Mouse (Mus musculus) CH12.LX (cell line): Measurements from ENCODE around the gene Gpx5. TPM values are rescaled to one million over a fixed set of nuclear protein-coding genes. Genes with fewer than 3 reads are reported as not detected.

ENCODE experiments used
- DNase-seq: peaks from one replicate; pipeline ENCODE4 v3.0.0-alpha.2; 2013; ENCODE audit errors: extremely low read depth
- H3K27ac ChIP-seq: 2 replicates; pipeline ENCODE4 v1.5.1; 2012; ENCODE audit warnings: low read depth, mild to moderate bottlenecking, control low read depth, moderate library complexity; ENCODE audit not compliant: insufficient read depth
- H3K27me3 ChIP-seq: replicated peaks from 2 replicates; pipeline ENCODE3; 2012; ENCODE audit warnings: inconsistent platforms
- H3K36me3 ChIP-seq, 2 experiments: replicated peaks in 1 of 2; 2 replicates each; pipeline versions ENCODE3 to v1.6.1; 2012; ENCODE audit warnings: inconsistent platforms in 1 of 2, low read length in 1 of 2, mild to moderate bottlenecking in 1 of 2, mixed read lengths in 1 of 2, moderate library complexity in 1 of 2; ENCODE audit not compliant: control insufficient read depth in 1 of 2, insufficient read depth in 1 of 2
- H3K4me1 ChIP-seq, 2 experiments: 2 replicates each; pipeline ENCODE4 v1.6.1; 2012; ENCODE audit warnings: inconsistent platforms in 1 of 2, moderate library complexity in 1 of 2; ENCODE audit not compliant: insufficient read depth in 2 of 2, control insufficient read depth in 1 of 2
- H3K4me2 ChIP-seq: 2 replicates; pipeline ENCODE4 v1.6.1; 2012; ENCODE audit warnings: low read depth, mild to moderate bottlenecking, control low read depth; ENCODE audit not compliant: poor library complexity, insufficient read depth, severe bottlenecking
- H3K4me3 ChIP-seq, 3 experiments: fragments of 150-350 bp in 1 of 3; sonication (generic) in 1 of 3; replicated peaks in 1 of 3; 2 replicates each; pipeline versions ENCODE3 to v1.5.1; 2011 to 2012; ENCODE audit warnings: low read depth in 2 of 3, low read length in 2 of 3, mild to moderate bottlenecking in 2 of 3, moderate library complexity in 2 of 3, control low read depth in 1 of 3, improper control_type of control experiment in 1 of 3, inconsistent platforms in 1 of 3, mixed read lengths in 1 of 3; ENCODE audit not compliant: poor library complexity in 1 of 3
- H3K79me2 ChIP-seq: replicated peaks from 2 replicates; pipeline ENCODE4 v1.6.1; 2012; ENCODE audit warnings: mild to moderate bottlenecking, moderate library complexity; ENCODE audit not compliant: control insufficient read depth, poor library complexity, insufficient read depth, severe bottlenecking; ENCODE audit errors: extremely low read depth
- H3K9ac ChIP-seq: 2 replicates; pipeline ENCODE4 v1.6.1; 2012; ENCODE audit warnings: low read depth, mild to moderate bottlenecking, control low read depth, moderate library complexity; ENCODE audit not compliant: insufficient read depth
- H3K9me3 ChIP-seq: replicated peaks from 2 replicates; pipeline ENCODE3; 2012; ENCODE audit warnings: low read length, inconsistent platforms, mixed read lengths
- BHLHE40 ChIP-seq: IDR thresholded peaks from 2 replicates; pipeline ENCODE4 v1.6.1; 2011; ENCODE audit warnings: mild to moderate bottlenecking, low read depth, low read length, improper control_type of control experiment
- CHD1 ChIP-seq: IDR thresholded peaks from 2 replicates; pipeline ENCODE4 v1.6.1; 2012; ENCODE audit warnings: low read depth, low read length, improper control_type of control experiment, inconsistent platforms
- CHD2 ChIP-seq: IDR thresholded peaks from 2 replicates; pipeline ENCODE4 v1.6.1; 2011; ENCODE audit warnings: low read length, improper control_type of control experiment
- CTCF ChIP-seq, 2 experiments: IDR thresholded peaks in 1 of 2; conservative IDR thresholded peaks in 1 of 2; 2 replicates each; pipeline ENCODE4 v1.5.1; 2011 to 2012; ENCODE audit warnings: low read depth in 2 of 2, low read length in 2 of 2, improper control_type of control experiment in 1 of 2, inconsistent platforms in 1 of 2, mild to moderate bottlenecking in 1 of 2, moderate library complexity in 1 of 2
- E2F4 ChIP-seq: IDR thresholded peaks from 2 replicates; pipeline ENCODE4 v1.6.1; 2011; ENCODE audit warnings: low read depth, low read length, improper control_type of control experiment; ENCODE audit not compliant: insufficient replicate concordance
- ELF1 ChIP-seq: IDR thresholded peaks from 2 replicates; pipeline ENCODE4 v1.6.1; 2014; ENCODE audit warnings: low read depth, mild to moderate bottlenecking, inconsistent platforms, low read length, improper control_type of control experiment
- ETS1 ChIP-seq: conservative IDR thresholded peaks from 2 replicates; pipeline ENCODE4 v1.6.1; 2012; ENCODE audit warnings: low read depth, mild to moderate bottlenecking, inconsistent platforms, low read length, improper control_type of control experiment, moderate library complexity
- HCFC1 ChIP-seq: IDR thresholded peaks from 2 replicates; pipeline ENCODE4 v1.6.1; 2012; ENCODE audit warnings: low read depth, mild to moderate bottlenecking, inconsistent platforms, low read length, improper control_type of control experiment
- JUND ChIP-seq: conservative IDR thresholded peaks from 2 replicates; pipeline ENCODE4 v1.6.1; 2011; ENCODE audit warnings: low read depth, low read length, improper control_type of control experiment
- KAT2A ChIP-seq: IDR thresholded peaks from 2 replicates; pipeline ENCODE4 v1.6.1; 2012; ENCODE audit warnings: low read length, improper control_type of control experiment, inconsistent platforms; ENCODE audit not compliant: insufficient replicate concordance
- MAX ChIP-seq: IDR thresholded peaks from 2 replicates; pipeline ENCODE4 v1.6.1; 2011; ENCODE audit warnings: low read length, improper control_type of control experiment
- MAZ ChIP-seq: IDR thresholded peaks from 2 replicates; pipeline ENCODE4 v1.6.1; 2012; ENCODE audit warnings: low read depth, mild to moderate bottlenecking, inconsistent platforms, low read length, improper control_type of control experiment, moderate library complexity
- MEF2A ChIP-seq: IDR thresholded peaks from 2 replicates; pipeline ENCODE4 v1.6.1; 2014; ENCODE audit warnings: low read depth, mild to moderate bottlenecking, inconsistent platforms, low read length, improper control_type of control experiment, borderline replicate concordance
- MXI1 ChIP-seq: IDR thresholded peaks from 2 replicates; pipeline ENCODE4 v1.6.1; 2011; ENCODE audit warnings: mild to moderate bottlenecking, low read depth, low read length, improper control_type of control experiment
- MYC ChIP-seq: IDR thresholded peaks from 2 replicates; pipeline ENCODE4 v1.6.1; 2011; ENCODE audit warnings: low read depth, mild to moderate bottlenecking, improper control_type of control experiment, low read length
- NELFE ChIP-seq: IDR thresholded peaks from 2 replicates; pipeline ENCODE4 v1.6.1; 2011; ENCODE audit warnings: low read depth, low read length, improper control_type of control experiment
- POLR2AphosphoS2 ChIP-seq: IDR thresholded peaks from 2 replicates; pipeline ENCODE4 v1.6.1; 2011; ENCODE audit warnings: low read depth, low read length, improper control_type of control experiment
- RAD21 ChIP-seq: IDR thresholded peaks from 2 replicates; pipeline ENCODE4 v1.6.1; 2011; ENCODE audit warnings: low read depth, mild to moderate bottlenecking, low read length, improper control_type of control experiment, moderate library complexity
- RCOR1 ChIP-seq: conservative IDR thresholded peaks from 2 replicates; pipeline ENCODE4 v1.6.1; 2012; ENCODE audit warnings: low read depth, mild to moderate bottlenecking, inconsistent platforms, low read length, improper control_type of control experiment
- SIN3A ChIP-seq: IDR thresholded peaks from 2 replicates; pipeline ENCODE4 v1.6.1; 2012; ENCODE audit warnings: low read length, improper control_type of control experiment, inconsistent platforms
- TBP ChIP-seq: conservative IDR thresholded peaks from 2 replicates; pipeline ENCODE4 v1.6.1; 2011; ENCODE audit warnings: low read depth, low read length, improper control_type of control experiment
- ZC3H11A ChIP-seq: IDR thresholded peaks from 2 replicates; pipeline ENCODE4 v1.6.1; 2012; ENCODE audit warnings: low read depth, mild to moderate bottlenecking, inconsistent platforms, low read length, improper control_type of control experiment
- ZKSCAN1 ChIP-seq: IDR thresholded peaks from 2 replicates; pipeline ENCODE4 v1.6.1; 2012; ENCODE audit warnings: low read depth, inconsistent platforms, low read length, improper control_type of control experiment, borderline replicate concordance
- ZMIZ1 ChIP-seq: IDR thresholded peaks from 2 replicates; pipeline ENCODE4 v1.6.1; 2012; ENCODE audit warnings: low read depth, mild to moderate bottlenecking, inconsistent platforms, low read length, improper control_type of control experiment
- dilution Hi-C: fragments of 300-500 bp; cut with MboI; formaldehyde crosslinking; loops from 2 replicates; pipeline ENCODE4 v1.14.3; 2020; ENCODE audit warnings: low sequenced_read_pairs; ENCODE audit not compliant: extremely low pct_unique_long_range_greater_than_20kb, extremely low pct_ligation_motif_present
- in situ Hi-C: fragments of 300-500 bp; cut with MboI; formaldehyde crosslinking; loops from 3 replicates; pipeline ENCODE4 v1.14.3; 2019; ENCODE audit warnings: low sequenced_read_pairs, low pct_ligation_motif_present, low pct_unique_long_range_greater_than_20kb, mixed read lengths
- polyA plus RNA-seq: library from polyadenylated mRNA; unstranded; fragments of >175 nt; gene quantifications from 2 replicates; pipeline ENCODE4 v1.2.1, GENCODE M21; 2012; ENCODE audit warnings: low read depth; ENCODE audit not compliant: insufficient read length
- total RNA-seq, 2 experiments: library from RNA; depleted of rRNA; stranded (reverse); fragments of 300-350 nt in 1 of 2; fragments of >200 nt in 1 of 2; gene quantifications; 2 replicates each; pipeline ENCODE4 v1.2.3; 2012 to 2014

Gpx5 gene
- total and polyA plus RNA-seq, 3 experiments: not detected

DNA sequence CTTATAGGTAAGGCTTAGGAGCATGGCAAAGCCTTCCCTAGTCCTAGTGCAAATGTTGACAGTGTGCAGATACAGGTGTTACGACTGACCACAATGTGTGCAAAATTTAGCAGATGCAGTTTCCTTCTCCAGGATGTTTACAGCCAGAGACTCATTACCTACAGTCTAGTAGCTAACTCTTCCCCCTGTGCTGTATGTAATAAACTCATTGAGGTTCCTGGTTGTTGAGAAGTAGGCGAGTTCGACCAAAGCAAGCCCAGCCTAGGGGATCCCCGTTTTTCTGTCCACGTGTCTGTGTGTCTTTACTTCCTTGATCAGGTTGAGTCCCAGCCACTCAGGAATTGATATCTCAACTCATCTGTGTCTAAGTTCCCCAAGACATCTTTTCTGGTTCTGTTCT is 48.4 kb downstream of the Gpx5 start:
- TF ChIP-seq MYC: no peak
- TF ChIP-seq ZC3H11A: no peak
- 0 out of 2 replicates have a peak, but pooled peaks have one; percentile 36 for TF ChIP-seq MXI1
- no peak for TF ChIP-seq KAT2A
- TF ChIP-seq MAZ: no peak
- Histone ChIP-seq H3K27me3 (peaks cover 33% of the 10 kb centered on the region), H3K9ac (no peak overlapping the region), H3K4me2 (peak overlapping the region; percentile 90), H3K9me3 (peaks cover 2% of the 10 kb centered on the region), H3K36me3 (no peaks in the 10 kb centered on the region), H3K27ac (no peak overlapping the region), H3K4me1 (peaks cover 7 to 28% of the 10 kb centered on the region in 2 experiments; a peak in 3 of 4 replicates), H3K4me3 (peak overlapping the region; percentile 6 to 70 (median 59)), H3K79me2 (no peaks in the 10 kb centered on the region)
- in situ Hi-C loops: loop anchor here (25.0 kb wide), 1 partner anchor 307 kb away; no protein-coding TSS in a partner anchor
- dilution Hi-C loops: no loop called here
- DNase-seq: no peak

DNA sequence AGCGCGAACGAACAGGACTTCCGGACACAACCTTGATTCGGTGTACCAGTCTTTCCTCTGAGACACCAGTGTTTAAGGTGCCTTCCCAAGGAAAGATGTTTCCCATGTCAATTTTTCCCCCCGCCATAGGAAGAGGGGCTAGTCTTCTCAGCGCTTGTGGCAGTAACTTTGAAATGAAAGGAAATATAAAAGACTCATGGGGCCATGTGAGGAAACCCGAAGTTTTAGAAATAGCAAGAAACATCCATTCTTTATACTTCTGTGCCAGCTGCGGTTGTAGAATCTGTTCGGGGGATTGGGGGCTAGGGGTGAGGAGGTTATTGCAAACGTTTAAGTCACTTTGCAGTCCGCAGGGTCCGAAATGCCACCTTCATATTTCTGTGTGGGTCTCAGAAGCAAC is 49.3 kb downstream of the Gpx5 start:
- Histone ChIP-seq H3K27me3 (peaks cover 32% of the 10 kb centered on the region), H3K4me1 (peaks cover 7 to 26% of the 10 kb centered on the region in 2 experiments; a peak in 3 of 4 replicates), H3K9ac (peak overlapping the region; percentile 1; the same call in 1 of the 2 replicates), H3K4me2 (peak overlapping the region; percentile 90), H3K4me3 (peak overlapping the region; percentile 50 to 70 (median 59)), H3K79me2 (no peaks in the 10 kb centered on the region), H3K27ac (no peak overlapping the region), H3K36me3 (no peaks in the 10 kb centered on the region), H3K9me3 (peaks cover 9% of the 10 kb centered on the region)
- dilution Hi-C loops: no loop called here
- TF ChIP-seq NELFE: no peak
- TF ChIP-seq ELF1: no peak
- TF ChIP-seq RCOR1: no peak
- DNase-seq: no peak
- in situ Hi-C loops: loop anchor here (25.0 kb wide), 1 partner anchor 306 kb away; no protein-coding TSS in a partner anchor

DNA sequence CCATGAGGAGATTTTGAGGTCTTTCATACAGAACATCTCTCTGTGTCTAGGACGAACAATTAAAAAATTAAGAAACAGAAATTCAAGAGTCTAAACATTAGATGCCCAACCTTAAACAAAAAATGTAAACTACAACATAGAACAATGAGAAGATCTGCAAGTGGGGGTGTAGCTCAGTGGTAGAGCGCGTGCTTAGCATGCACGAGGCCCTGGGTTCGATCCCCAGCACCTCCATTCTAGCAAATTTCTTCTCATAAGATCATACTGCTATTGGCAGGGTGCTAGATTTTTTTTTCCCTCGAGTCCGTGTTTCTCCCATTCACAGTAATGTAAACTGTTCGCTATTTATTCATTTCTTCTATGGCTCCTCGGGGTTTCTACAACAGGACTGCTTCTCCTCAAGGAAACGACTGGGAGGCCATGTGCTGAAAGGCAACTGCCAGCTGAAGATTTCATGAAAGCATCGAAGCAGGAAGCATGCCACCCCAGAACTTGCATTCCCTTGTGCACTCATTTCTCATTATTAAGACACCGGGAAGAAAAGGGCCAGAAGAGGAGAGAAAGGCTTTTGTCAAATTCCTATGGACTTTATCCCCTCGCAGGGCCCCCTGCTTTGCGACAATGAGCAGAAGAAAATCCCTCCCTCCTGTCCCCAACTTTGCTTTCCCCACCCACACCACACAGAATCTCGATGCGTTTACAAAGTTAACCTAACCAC is 50.0 kb downstream of the Gpx5 start:
- peaks cover 13% of the 10 kb centered on the region for H3K9me3 ChIP-seq
- H3K27me3 ChIP-seq: peaks cover 34% of the 10 kb centered on the region
- H3K4me2 ChIP-seq: peak overlapping the region; percentile 99
- DNase-seq: peak; percentile 86
- H3K4me3 ChIP-seq: peak overlapping the region; percentile 50 to 70 (median 59)
- peak overlapping the region; percentile 1; the same call in 1 of the 2 replicates for H3K9ac ChIP-seq
- H3K79me2 ChIP-seq: no peaks in the 10 kb centered on the region
- dilution Hi-C loops: no loop called here
- in situ Hi-C loops: loop anchor here (25.0 kb wide), 1 partner anchor 305 kb away; no protein-coding TSS in a partner anchor
- H3K36me3 ChIP-seq: no peaks in the 10 kb centered on the region
- H3K4me1 ChIP-seq: peaks cover 7 to 23% of the 10 kb centered on the region in 2 experiments; a peak in 3 of 4 replicates
- no peak overlapping the region for H3K27ac ChIP-seq
- TF ChIP-seq POLR2AphosphoS2: no peak
- no peak for TF ChIP-seq CHD2
- TF ChIP-seq ZKSCAN1: no peak
- no peak for TF ChIP-seq ZC3H11A
- no peak for TF ChIP-seq ZMIZ1
- TF ChIP-seq JUND: no peak
- TF ChIP-seq RAD21: no peak
- TF ChIP-seq MAZ: no peak
- no peak for TF ChIP-seq BHLHE40
- TF ChIP-seq CHD1: no peak
- no peak for TF ChIP-seq MAX
- TF ChIP-seq E2F4: peak; percentile 93; the same call in 1 of the 2 replicates
- no peak for TF ChIP-seq CTCF (conservative IDR thresholded peaks at IDR 0.05 in 1 of 2, IDR thresholded peaks at IDR 0.05 in 1 of 2; ENCODE audit: low read depth in 2 of 2, low read length in 2 of 2)
- TF ChIP-seq MEF2A: no peak
- TF ChIP-seq SIN3A: no peak
- TF ChIP-seq NELFE: no peak
- no peak for TF ChIP-seq ETS1
- peak; percentile 100 for TF ChIP-seq TBP
- TF ChIP-seq HCFC1: no peak
